Comparison of ENCODE assay signal across 14 mouse cellular contexts in the genomic region with DNA sequence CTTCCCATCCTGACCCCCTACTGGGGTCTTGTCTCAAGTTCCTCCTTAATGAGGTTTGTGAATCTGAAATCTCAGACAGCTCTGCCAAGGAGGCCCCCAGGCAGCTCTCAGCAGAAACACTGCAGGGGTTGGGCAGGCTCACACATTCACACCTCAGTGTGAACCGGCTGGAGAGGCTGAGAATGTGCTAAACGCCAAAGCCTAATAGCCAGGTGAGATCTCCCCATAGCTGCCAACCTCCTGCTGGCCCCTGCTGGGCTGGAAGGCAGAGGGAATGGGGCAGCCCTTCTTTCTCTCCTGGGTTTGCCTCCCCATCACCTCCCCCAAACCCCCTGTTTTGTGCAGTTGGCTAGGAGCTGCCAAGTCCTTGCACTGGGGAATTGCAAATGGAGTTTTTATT.
"Had no signal": no experiment of that assay in that cellular context is flagged by ENCODE, and none has a peak within 500 bp of the region (broad histone marks: within the 10 kb centered on the region; RNA-seq: fewer than 3 reads in every experiment).

No protein-coding gene starts in this region.

- H3K36me3 ChIP-seq: limb, embryonic 15.5 days; liver, embryonic 13.5 days; lung, embryonic 15.5 days had no signal

- H3K4me1 ChIP-seq: liver, embryonic 13.5 days had no signal

- H3K4me2 ChIP-seq: limb, embryonic 15.5 days; liver, embryonic 13.5 days; lung, embryonic 15.5 days had no signal

- H3K4me3 ChIP-seq: limb, embryonic 15.5 days; liver, embryonic 13.5 days; lung, embryonic 15.5 days had no signal

- DNase-seq: kidney, adult 8-10 months; kidney, postnatal 36 days; layer of hippocampus, adult 9-11 months; layer of hippocampus, postnatal 36 days; liver, embryonic 13.5 days; liver, postnatal 0 days; lung, postnatal 14 days; right cerebral cortex, adult 18-20 months; right cerebral cortex, postnatal 25 days; thymus, postnatal 4 days had no signal

- H3K27me3 ChIP-seq: limb, embryonic 15.5 days; liver, embryonic 13.5 days; lung, embryonic 15.5 days had no signal

- ATAC-seq: liver, postnatal 0 days had no signal

- H3K27ac ChIP-seq: kidney, postnatal 0 days; limb, embryonic 15.5 days; liver, embryonic 13.5 days; lung, embryonic 15.5 days; macrophage had no signal

- H3K9ac ChIP-seq: limb, embryonic 15.5 days; liver, embryonic 13.5 days; liver, postnatal 0 days; lung, embryonic 15.5 days had no signal

- H3K9me3 ChIP-seq: limb, embryonic 15.5 days; liver, embryonic 13.5 days; lung, embryonic 15.5 days had no signal
